Mouse (Mus musculus) forebrain, postnatal 0 days (tissue): ENCODE data around the gene Mlycd. TPM values are rescaled to one million over a fixed set of nuclear protein-coding genes. Genes with fewer than 3 reads are reported as not detected.

Experiments used
- ATAC-seq: fragments of 200-750 bp; cut with Nextera tagmentation; 2 replicates; pipeline ENCODE4 v1.8.0; 2017; ENCODE audit warnings: mild to moderate bottlenecking, moderate library complexity
- DNase-seq: peaks from one replicate; pipeline ENCODE4 v3.0.0-alpha.2; 2015
- H3K27ac ChIP-seq: fragments of 300-500 bp; sonication (generic); 2 replicates; pipeline ENCODE4 v1.5.1; 2014; ENCODE audit warnings: low read depth, mild to moderate bottlenecking, antibody characterized with exemption, low read length, moderate library complexity, mixed read lengths
- H3K27me3 ChIP-seq: fragments of 300-500 bp; sonication (generic); 2 replicates; pipeline ENCODE4 v1.6.1; 2014; ENCODE audit warnings: mild to moderate bottlenecking, low read length, mixed read lengths; ENCODE audit not compliant: insufficient read depth
- H3K36me3 ChIP-seq: fragments of 300-500 bp; sonication (generic); 2 replicates; pipeline ENCODE4 v1.6.1; 2014; ENCODE audit warnings: mild to moderate bottlenecking, moderate library complexity; ENCODE audit not compliant: insufficient read depth
- H3K4me1 ChIP-seq: fragments of 300-500 bp; sonication (generic); 2 replicates; pipeline ENCODE4 v1.6.1; 2014; ENCODE audit warnings: antibody characterized with exemption; ENCODE audit not compliant: insufficient read depth
- H3K4me2 ChIP-seq: fragments of 300-500 bp; sonication (generic); 2 replicates; pipeline ENCODE4 v1.6.1; 2014; ENCODE audit warnings: low read depth, mild to moderate bottlenecking, moderate library complexity
- H3K4me3 ChIP-seq: fragments of 300-500 bp; sonication (generic); 2 replicates; pipeline ENCODE4 v1.5.1; 2014; ENCODE audit warnings: low read depth, low read length, mixed read lengths
- H3K9ac ChIP-seq: fragments of 300-500 bp; sonication (generic); 2 replicates; pipeline ENCODE4 v1.6.1; 2014; ENCODE audit warnings: mild to moderate bottlenecking
- H3K9me3 ChIP-seq: fragments of 300-500 bp; sonication (generic); 2 replicates; pipeline ENCODE4 v1.6.1; 2016; ENCODE audit warnings: low read length
- CTCF ChIP-seq: sonication (generic); IDR thresholded peaks from 2 replicates; pipeline ENCODE4 v1.5.1; 2016; ENCODE audit warnings: antibody characterized with exemption, control low read depth, low read depth
- WGBS: fragments of 180-500 bp; shearing (Covaris S2); extraction: QIAGEN DNeasy Blood & Tissue Kit; methylation state at CpG from one replicate; pipeline ENCODE4 v1.1.7; 2014; 5-methylcytosine and 5-hydroxymethylcytosine counted together
- polyA plus RNA-seq: library from polyadenylated mRNA; unstranded; fragments of >200 nt; fragmentation: Nextera tagmentation; extraction: Ambion mirVana; gene quantifications from 2 replicates; pipeline ENCODE4 v1.2.1, GENCODE M21; 2015
- total RNA-seq: library from RNA; depleted of rRNA; stranded (reverse); fragments of >200 nt; gene quantifications from 2 replicates; pipeline ENCODE4 v1.2.3, GENCODE M21; 2014

Mlycd gene
- total and polyA plus RNA-seq, 2 experiments from 2014 or later = 21.3 to 27.6 TPM

DNA sequence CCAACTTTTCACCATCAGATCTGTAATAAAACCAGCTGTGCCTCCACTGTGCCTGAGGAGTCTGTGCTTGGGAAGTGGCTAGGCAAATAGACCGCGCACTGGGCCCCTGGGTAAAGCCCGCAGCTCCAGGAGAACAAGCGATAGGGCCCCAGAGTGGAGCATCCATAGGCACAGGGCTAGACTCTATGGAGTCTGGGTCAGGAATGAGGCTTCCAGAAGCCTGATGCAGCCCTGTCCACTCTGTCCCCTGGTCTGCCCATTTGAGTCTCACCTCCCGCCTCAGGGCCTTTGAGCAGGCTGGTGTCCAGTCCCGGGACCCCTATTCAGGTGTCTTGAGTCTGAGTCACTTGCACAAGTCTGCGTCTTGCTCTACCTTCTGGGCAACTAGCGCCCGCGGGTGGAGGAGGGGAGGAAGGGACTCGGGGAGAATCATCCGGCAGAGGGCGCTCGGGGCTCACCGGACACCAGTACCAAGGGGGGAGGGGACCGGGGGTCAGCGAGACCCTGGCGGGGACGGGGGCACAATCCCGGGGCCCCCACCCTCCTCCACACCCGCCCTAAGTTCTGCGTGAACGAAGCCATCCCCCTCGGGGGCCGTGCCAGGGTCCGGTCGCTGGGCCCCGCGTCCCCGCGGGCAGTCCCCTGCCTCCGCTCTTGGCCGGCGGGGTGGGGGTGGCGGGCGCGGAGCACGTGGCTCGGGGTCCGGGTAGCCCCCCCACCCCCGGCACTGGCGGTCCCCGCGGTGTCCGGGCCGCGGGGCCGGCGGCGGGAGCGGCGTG is 51.7 kb downstream of the Mlycd start, which contains the start of gene Necab2:
Necab2 (plus strand) TSS at position 509 of the 779 bp plus-strand sequence.
- WGBS = 3% methylated on average over 33 of the region's 52 CpGs
- Histone ChIP-seq H3K27ac (no peak within 1 kb of the TSS; the same call in 1 of the 2 replicates), H3K4me2 (peak within 1 kb of the TSS; percentile 91), H3K36me3 (no peaks in the 10 kb centered on the region), H3K9ac (peak within 1 kb of the TSS; percentile 70), H3K27me3 (no peaks in the 10 kb centered on the region), H3K4me3 (peak within 1 kb of the TSS; percentile 68), H3K4me1 (no peaks in the 10 kb centered on the region), H3K9me3 (no peaks in the 10 kb centered on the region)
- ATAC-seq (peak; percentile 76), DNase-seq (peak; percentile 88)
- peak; percentile 91 for TF ChIP-seq CTCF

DNA sequence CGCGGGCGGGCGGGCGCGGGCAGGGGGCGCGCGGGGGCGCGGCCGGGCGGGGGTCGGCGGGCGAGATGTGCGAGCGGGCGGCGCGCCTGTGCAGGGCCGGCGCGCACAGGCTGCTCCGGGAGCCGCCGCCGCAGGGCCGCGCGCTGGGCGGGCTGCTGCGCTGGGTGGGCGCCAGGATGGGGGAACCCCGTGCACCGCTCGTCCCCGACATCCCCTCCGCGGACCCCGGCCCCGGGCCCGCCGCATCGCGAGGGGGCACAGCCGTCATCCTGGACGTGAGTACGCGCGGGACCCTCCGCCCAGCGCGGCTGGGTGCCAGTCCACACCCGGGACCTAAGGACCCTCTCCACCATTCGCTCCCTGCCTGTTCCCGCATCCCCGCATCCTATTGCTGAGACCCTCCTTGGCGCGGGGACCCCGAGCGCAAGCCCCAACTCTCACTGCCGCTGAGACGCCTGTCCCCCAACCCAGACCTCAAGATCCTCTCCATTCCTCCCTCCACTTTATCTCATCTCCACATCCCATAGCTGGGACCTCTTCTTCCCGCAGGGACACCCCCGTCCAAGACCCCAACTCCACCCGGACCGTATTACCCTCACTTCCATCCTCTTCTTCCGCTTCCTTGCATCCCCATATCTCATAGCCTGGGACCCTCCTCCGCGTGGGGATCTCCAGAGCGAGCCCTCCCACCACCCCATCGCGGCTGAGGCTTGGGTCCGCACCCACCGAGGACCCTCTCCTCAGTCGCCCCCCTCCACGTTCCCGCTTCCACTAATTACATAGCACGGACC is 52.5 kb downstream of the Mlycd start:
- WGBS = under 1% methylated on average over 55 of the region's 80 CpGs
- Histone ChIP-seq H3K36me3 (no peaks in the 10 kb centered on the region), H3K4me1 (no peaks in the 10 kb centered on the region), H3K27me3 (no peaks in the 10 kb centered on the region), H3K9me3 (no peaks in the 10 kb centered on the region), H3K27ac (no peak overlapping the region; the same call in 1 of the 2 replicates), H3K4me3 (peak overlapping the region; percentile 68), H3K4me2 (peak overlapping the region; percentile 91), H3K9ac (peak overlapping the region; percentile 70)
- peak; percentile 40 for DNase-seq
- peak; percentile 69 for ATAC-seq
- no peak for TF ChIP-seq CTCF

DNA sequence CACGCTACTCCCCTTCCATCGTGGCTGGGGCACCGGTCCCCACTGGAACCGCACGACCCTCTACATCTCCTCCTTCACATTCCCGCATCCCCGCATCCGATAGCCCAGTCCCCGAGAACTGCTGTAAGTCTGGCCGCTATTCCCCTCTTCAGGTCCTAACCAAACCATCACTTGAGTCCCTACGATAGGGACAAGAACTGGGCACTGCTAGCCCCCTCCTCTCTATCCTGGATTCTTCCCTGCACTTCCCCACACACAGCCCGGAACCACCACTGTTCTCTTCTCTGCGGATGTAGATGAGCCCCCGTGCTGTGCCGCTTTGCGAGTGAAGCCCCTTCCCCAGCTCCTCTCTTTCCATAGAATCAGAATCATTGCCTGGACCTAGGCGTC is 53.1 kb downstream of the Mlycd start:
- ATAC-seq = peak; percentile 15; the same call in 1 of the 2 replicates
- peak overlapping the region; percentile 91 for H3K4me2 ChIP-seq
- H3K4me3 ChIP-seq = peak overlapping the region; percentile 68
- no peaks in the 10 kb centered on the region for H3K4me1 ChIP-seq
- H3K9me3 ChIP-seq = no peaks in the 10 kb centered on the region
- TF ChIP-seq CTCF = no peak
- WGBS = 2% methylated on average over 17 of the region's 17 CpGs
- H3K9ac ChIP-seq = peak overlapping the region; percentile 70
- no peaks in the 10 kb centered on the region for H3K27me3 ChIP-seq
- H3K36me3 ChIP-seq = no peaks in the 10 kb centered on the region
- no peak overlapping the region for H3K27ac ChIP-seq
- DNase-seq = no peak

DNA sequence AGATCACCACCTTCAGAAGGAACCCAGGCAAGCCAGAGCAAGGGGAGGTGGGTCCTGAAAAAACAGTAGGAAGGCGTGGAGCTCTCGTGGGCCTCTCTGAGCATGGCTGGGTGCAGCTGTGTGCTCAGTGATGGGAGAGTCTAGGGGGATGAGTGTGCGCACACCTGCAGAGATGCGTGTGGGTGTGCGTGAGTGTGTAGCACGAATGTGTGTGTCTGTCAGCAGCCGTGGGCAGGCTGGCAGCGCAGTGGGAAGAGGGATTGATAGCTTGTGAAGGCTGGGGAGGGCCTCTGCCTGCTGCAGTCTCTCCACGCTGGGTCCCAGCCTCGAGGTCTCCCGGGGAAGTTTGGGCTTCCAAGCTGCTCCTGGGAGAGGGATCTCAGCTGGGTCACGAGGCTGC is 54.9 kb downstream of the Mlycd start:
- WGBS = 81% methylated on average over 12 of the region's 12 CpGs
- H3K4me1 ChIP-seq = no peaks in the 10 kb centered on the region
- TF ChIP-seq CTCF = no peak
- no peak overlapping the region for H3K4me2 ChIP-seq
- H3K9me3 ChIP-seq = no peaks in the 10 kb centered on the region
- DNase-seq (no peak), ATAC-seq (no peak)
- H3K4me3 ChIP-seq = no peak overlapping the region
- H3K27ac ChIP-seq = no peak overlapping the region
- no peak overlapping the region for H3K9ac ChIP-seq
- no peaks in the 10 kb centered on the region for H3K27me3 ChIP-seq
- no peaks in the 10 kb centered on the region for H3K36me3 ChIP-seq

GRCm38 (mm10) chr8:119451131-119451530 is 56.5 kb downstream of the Mlycd start:
- no peak overlapping the region for H3K4me2 ChIP-seq
- no peak overlapping the region for H3K4me3 ChIP-seq
- H3K27me3 ChIP-seq = no peaks in the 10 kb centered on the region
- H3K9me3 ChIP-seq = no peaks in the 10 kb centered on the region
- no peak for TF ChIP-seq CTCF
- no peaks in the 10 kb centered on the region for H3K4me1 ChIP-seq
- 78% methylated on average over 4 of the region's 4 CpGs for WGBS
- ATAC-seq (no peak), DNase-seq (no peak)
- no peaks in the 10 kb centered on the region for H3K36me3 ChIP-seq
- H3K9ac ChIP-seq = no peak overlapping the region
- H3K27ac ChIP-seq = no peak overlapping the region

DNA sequence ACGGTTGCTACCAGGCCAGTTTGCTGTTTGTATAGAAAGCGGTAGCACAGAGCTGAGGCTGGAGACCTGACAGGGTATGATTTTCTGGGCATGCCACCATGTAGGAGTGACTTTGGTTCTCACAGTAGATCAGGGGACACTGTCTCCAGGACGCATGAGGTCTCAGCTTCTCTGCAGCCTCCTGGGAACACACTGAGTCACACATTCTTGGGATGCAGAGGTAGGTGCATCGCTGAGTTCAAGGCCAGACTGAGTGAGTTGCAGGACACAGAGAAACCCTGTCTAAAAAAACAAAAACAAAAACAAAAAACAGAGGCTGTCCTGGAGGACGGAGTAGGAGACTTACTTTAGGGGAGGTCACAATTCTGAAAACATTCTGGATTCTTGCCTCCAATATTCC is 58.2 kb downstream of the Mlycd start:
- no peak for TF ChIP-seq CTCF
- WGBS = 90% methylated on average over 5 of the region's 5 CpGs
- Histone ChIP-seq H3K9me3 (no peaks in the 10 kb centered on the region), H3K4me1 (no peaks in the 10 kb centered on the region), H3K27ac (no peak overlapping the region), H3K36me3 (no peaks in the 10 kb centered on the region), H3K9ac (no peak overlapping the region), H3K27me3 (no peaks in the 10 kb centered on the region), H3K4me2 (no peak overlapping the region), H3K4me3 (no peak overlapping the region)
- ATAC-seq = no peak
- no peak for DNase-seq

GRCm38 (mm10) chr8:119456045-119456444 is 61.4 kb downstream of the Mlycd start:
- no peak for TF ChIP-seq CTCF
- Histone ChIP-seq H3K36me3 (no peaks in the 10 kb centered on the region), H3K4me3 (no peak overlapping the region), H3K4me2 (no peak overlapping the region), H3K9ac (no peak overlapping the region), H3K9me3 (no peaks in the 10 kb centered on the region), H3K4me1 (no peaks in the 10 kb centered on the region), H3K27me3 (no peaks in the 10 kb centered on the region), H3K27ac (no peak overlapping the region)
- WGBS = 75% methylated on average over 5 of the region's 5 CpGs
- no peak for DNase-seq
- no peak for ATAC-seq
